Mouse (Mus musculus) lung, adult 2 months (tissue): Measurements from ENCODE around the gene Mrpl37. TPM values are rescaled to one million over a fixed set of nuclear protein-coding genes. Genes with fewer than 3 reads are reported as not detected.

Experiments
- DNase-seq: peaks from one replicate; pipeline ENCODE4 v3.0.0; 2022
- H3K4me1 ChIP-seq: fragments of 200-500 bp; 2 replicates; pipeline ENCODE4 v1.6.1; 2011; ENCODE audit warnings: low read length; ENCODE audit not compliant: control insufficient read depth, insufficient read depth
- H3K4me3 ChIP-seq: fragments of 200-500 bp; replicated peaks from 2 replicates; pipeline ENCODE3; 2011; ENCODE audit warnings: low read depth, mild to moderate bottlenecking, control low read depth, low read length; ENCODE audit errors: extremely low read depth
- CTCF ChIP-seq: fragments of 200-500 bp; IDR thresholded peaks from 2 replicates; pipeline ENCODE4 v1.5.1; 2011; ENCODE audit warnings: mild to moderate bottlenecking, low read length, control low read depth; ENCODE audit not compliant: insufficient read depth
- POLR2A ChIP-seq: fragments of 200-500 bp; IDR thresholded peaks from 2 replicates; pipeline ENCODE4 v1.6.1; 2011; ENCODE audit warnings: low read depth, mild to moderate bottlenecking, control low read depth, low read length, borderline replicate concordance; ENCODE audit errors: extremely low read depth
- WGBS: fragments of 180-500 bp; shearing (Covaris S2); methylation state at CpG from one replicate; pipeline ENCODE4 v1.1.7; 2018; 5-methylcytosine and 5-hydroxymethylcytosine counted together
- polyA plus RNA-seq: library from polyadenylated mRNA; depleted of rRNA; stranded (reverse); fragments of >200 nt; gene quantifications from 2 replicates; pipeline ENCODE4 v1.2.3, GENCODE M21; 2012; rRNA removed

Mrpl37 gene
- polyA plus RNA-seq, 1 experiment = 51.3 TPM

GRCm38 (mm10) chr4:107011325-107012004 is 55.2 kb downstream of the Mrpl37 start:
- no peak overlapping the region for H3K4me3 ChIP-seq
- DNase-seq = no peak
- no peak for TF ChIP-seq POLR2A
- TF ChIP-seq CTCF = no peak
- H3K4me1 ChIP-seq = peaks cover 10% of the 10 kb centered on the region
- 82% methylated on average over 8 of the region's 8 CpGs for WGBS

- H3K4me3 ChIP-seq = no peak overlapping the region
- no peak for DNase-seq
- WGBS = 90% methylated on average over 7 of the region's 7 CpGs
- TF ChIP-seq POLR2A = no peak
- no peak for TF ChIP-seq CTCF
- peaks cover 9% of the 10 kb centered on the region for H3K4me1 ChIP-seq
These were observed 57.1 kb downstream of the Mrpl37 start for GRCm38 (mm10) chr4:107009548-107009947.

- TF ChIP-seq CTCF = no peak
- TF ChIP-seq POLR2A = no peak
- 78% methylated on average over 2 of the region's 2 CpGs for WGBS
- no peak for DNase-seq
- Histone ChIP-seq H3K4me3 (no peak overlapping the region), H3K4me1 (peaks cover 9% of the 10 kb centered on the region)
These were observed 58.5 kb downstream of the Mrpl37 start for GRCm38 (mm10) chr4:107008161-107008560.

GRCm38 (mm10) chr4:107007359-107007758 is 59.3 kb downstream of the Mrpl37 start:
- TF ChIP-seq POLR2A = no peak
- TF ChIP-seq CTCF = no peak
- 91% methylated on average over 8 of the region's 8 CpGs for WGBS
- Histone ChIP-seq H3K4me3 (no peak overlapping the region), H3K4me1 (peaks cover 7% of the 10 kb centered on the region)
- no peak for DNase-seq

GRCm38 (mm10) chr4:107006807-107007206 is 59.9 kb downstream of the Mrpl37 start:
- DNase-seq = no peak
- TF ChIP-seq CTCF (no peak), POLR2A (no peak)
- H3K4me3 ChIP-seq = no peak overlapping the region
- 95% methylated on average over 6 of the region's 6 CpGs for WGBS
- H3K4me1 ChIP-seq = peaks cover 2% of the 10 kb centered on the region; the same call in 1 of the 2 replicates

- TF ChIP-seq CTCF (no peak), POLR2A (no peak)
- no peak for DNase-seq
These were observed 60.4 kb downstream of the Mrpl37 start for GRCm38 (mm10) chr4:107006229-107006628.

More at GRCm38 (mm10) chr4:107006229-107006628, 60.4 kb downstream of the Mrpl37 start:
- no peak overlapping the region for H3K4me3 ChIP-seq
- H3K4me1 ChIP-seq = 0 out of 2 replicates have a peak, but pooled peaks cover 2% of the 10 kb centered on the region
- 47% methylated on average over 4 of the region's 4 CpGs for WGBS

Other genes with a start within 250 kb of the Mrpl37 start
- 41.0 and 43.2 TPM in 2 replicates for gene Ssbp3, start 156.2 kb downstream of the Mrpl37 start, polyA plus RNA-seq
- gene Cyb5rl, start 120 bp upstream of the Mrpl37 start, polyA plus RNA-seq = 6.8 and 11.0 TPM in 2 replicates
- 0.07 TPM in 1 of 2 replicates, not detected in the other for gene Cdcp2, start 30.0 kb upstream of the Mrpl37 start, polyA plus RNA-seq
- 321 and 330 TPM in 2 replicates for gene Tmem59, start 111.5 kb upstream of the Mrpl37 start, polyA plus RNA-seq
- gene Tceanc2, start 112.2 kb upstream of the Mrpl37 start, polyA plus RNA-seq = 5.6 and 7.5 TPM in 2 replicates
- gene Ldlrad1, start 142.3 kb upstream of the Mrpl37 start, polyA plus RNA-seq = 47.9 and 52.0 TPM in 2 replicates
- gene Lrrc42, start 186.7 kb upstream of the Mrpl37 start, polyA plus RNA-seq = 9.0 and 10.6 TPM in 2 replicates
- 2.4 and 4.2 TPM in 2 replicates for gene Hspb11, start 186.7 kb upstream of the Mrpl37 start, polyA plus RNA-seq
- 0.40 and 0.75 TPM in 2 replicates for gene Dio1, start 240.3 kb upstream of the Mrpl37 start, polyA plus RNA-seq
- gene Yipf1, start 247.5 kb upstream of the Mrpl37 start, polyA plus RNA-seq = 32.2 and 48.6 TPM in 2 replicates